Mouse (Mus musculus): Measurements from ENCODE around the gene Tmbim1.

DNA sequence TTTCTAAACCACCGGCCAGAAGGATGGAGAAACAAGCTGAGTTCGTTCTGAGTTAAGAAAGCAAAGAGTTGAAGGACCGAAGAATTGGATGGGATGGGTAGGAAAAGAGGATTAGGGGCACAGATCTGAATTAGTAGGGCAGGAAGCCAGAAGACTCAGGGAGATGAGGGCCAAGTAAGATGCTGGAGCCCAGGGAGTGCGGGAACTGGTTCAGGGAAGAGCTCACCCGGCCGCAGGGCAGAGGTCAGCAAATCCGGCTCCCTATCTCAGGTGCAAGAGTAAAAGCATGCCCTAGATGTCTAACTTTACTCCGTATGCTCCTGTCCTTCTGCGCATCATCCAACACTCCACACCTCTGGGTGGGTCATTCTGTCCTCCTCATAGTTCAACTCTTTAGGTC is 27.5 kb upstream of the Tmbim1 start:
- TF ChIP-seq POLR2A (IDR thresholded peaks at IDR 0.05; ENCODE audit: low read depth, low read length) (no peak), CTCF (IDR thresholded peaks at IDR 0.05; ENCODE audit: extremely low read depth, insufficient read depth, insufficient read length, insufficient replicate concordance) (no peak)
